Mouse (Mus musculus) right cerebral cortex, postnatal 14 days (tissue): ENCODE data around the gene Cd200r3.
A peak's percentile ranks its signal among the peaks of the same experiment; 100 is the strongest.

Source experiments
- DNase-seq: peaks from one replicate; pipeline ENCODE4 v3.0.0; 2022

The Cd200r3 gene

GRCm38 (mm10) chr16:44993319-44994019 is 50.0 kb downstream of the Cd200r3 start:
- no peak for DNase-seq

- no peak for DNase-seq
Observed at GRCm38 (mm10) chr16:44994206-44994953, 50.9 kb downstream of the Cd200r3 start.

- DNase-seq = no peak
Observed at GRCm38 (mm10) chr16:44995111-44995510, 51.6 kb downstream of the Cd200r3 start.

GRCm38 (mm10) chr16:44996701-44997100 is 53.2 kb downstream of the Cd200r3 start:
- DNase-seq = no peak

GRCm38 (mm10) chr16:44999537-44999936 is 56.1 kb downstream of the Cd200r3 start:
- DNase-seq = no peak

GRCm38 (mm10) chr16:45004443-45004842 is 61.0 kb downstream of the Cd200r3 start:
- no peak for DNase-seq

GRCm38 (mm10) chr16:45005280-45005679 is 61.8 kb downstream of the Cd200r3 start:
- DNase-seq = no peak

- DNase-seq = no peak
Observed at GRCm38 (mm10) chr16:45006971-45007370, 63.5 kb downstream of the Cd200r3 start.

GRCm38 (mm10) chr16:45007807-45008206 is 64.3 kb downstream of the Cd200r3 start:
- DNase-seq = no peak

GRCm38 (mm10) chr16:45009634-45010033 is 66.2 kb downstream of the Cd200r3 start:
- no peak for DNase-seq

GRCm38 (mm10) chr16:45015591-45015990 is 72.1 kb downstream of the Cd200r3 start:
- no peak for DNase-seq

GRCm38 (mm10) chr16:45016488-45016887 is 73.0 kb downstream of the Cd200r3 start:
- DNase-seq = no peak

GRCm38 (mm10) chr16:45018868-45019267 is 75.4 kb downstream of the Cd200r3 start:
- DNase-seq = no peak

- no peak for DNase-seq
Observed at GRCm38 (mm10) chr16:45020055-45020454, 76.6 kb downstream of the Cd200r3 start.

- DNase-seq = no peak
Observed at GRCm38 (mm10) chr16:45020669-45021309, 77.3 kb downstream of the Cd200r3 start.

GRCm38 (mm10) chr16:45021443-45021842 is 78.0 kb downstream of the Cd200r3 start:
- DNase-seq = no peak

GRCm38 (mm10) chr16:45023904-45024303 is 80.4 kb downstream of the Cd200r3 start:
- peak; percentile 23 for DNase-seq

- no peak for DNase-seq
Observed at GRCm38 (mm10) chr16:45025321-45025720, 81.8 kb downstream of the Cd200r3 start.

GRCm38 (mm10) chr16:45029080-45029479 is 85.6 kb downstream of the Cd200r3 start:
- no peak for DNase-seq

- no peak for DNase-seq
Observed at GRCm38 (mm10) chr16:45029493-45029892, 86.0 kb downstream of the Cd200r3 start.

GRCm38 (mm10) chr16:45030127-45030526 is 86.6 kb downstream of the Cd200r3 start:
- DNase-seq = no peak

- DNase-seq = no peak
Observed at GRCm38 (mm10) chr16:45030796-45031195, 87.3 kb downstream of the Cd200r3 start.
